Mouse (Mus musculus) C2C12 (cell line): ENCODE results near the gene Eif4g3.

Experiments
- CEBPB ChIP-seq: IDR thresholded peaks from one replicate; pipeline ENCODE4 v1.6.1; 2011; ENCODE audit warnings: low read depth, mild to moderate bottlenecking, control low read depth, moderate library complexity
- CTCF ChIP-seq: IDR thresholded peaks from one replicate; pipeline ENCODE4 v1.5.1; 2011; ENCODE audit not compliant: control insufficient read depth, insufficient read depth, insufficient read length
- FOSL1 ChIP-seq: IDR thresholded peaks from one replicate; pipeline ENCODE4 v1.8.0; 2011; ENCODE audit warnings: mild to moderate bottlenecking, low read length; ENCODE audit not compliant: poor library complexity, insufficient read depth, severe bottlenecking
- MAX ChIP-seq: IDR thresholded peaks from one replicate; pipeline ENCODE4 v1.6.1; 2011; ENCODE audit warnings: mild to moderate bottlenecking, control low read depth
- MYOD1 ChIP-seq: IDR thresholded peaks from one replicate; pipeline ENCODE4 v1.6.1; 2011; ENCODE audit warnings: low read depth; ENCODE audit not compliant: control insufficient read depth, insufficient read length
- MYOG ChIP-seq: IDR thresholded peaks from one replicate; pipeline ENCODE4 v1.6.1; 2011; ENCODE audit not compliant: control insufficient read depth, insufficient read length; ENCODE audit errors: extremely low read depth
- USF1 ChIP-seq: IDR thresholded peaks from one replicate; pipeline ENCODE4 v1.6.1; 2011; ENCODE audit warnings: low read depth, mild to moderate bottlenecking, control low read depth, moderate library complexity

DNA sequence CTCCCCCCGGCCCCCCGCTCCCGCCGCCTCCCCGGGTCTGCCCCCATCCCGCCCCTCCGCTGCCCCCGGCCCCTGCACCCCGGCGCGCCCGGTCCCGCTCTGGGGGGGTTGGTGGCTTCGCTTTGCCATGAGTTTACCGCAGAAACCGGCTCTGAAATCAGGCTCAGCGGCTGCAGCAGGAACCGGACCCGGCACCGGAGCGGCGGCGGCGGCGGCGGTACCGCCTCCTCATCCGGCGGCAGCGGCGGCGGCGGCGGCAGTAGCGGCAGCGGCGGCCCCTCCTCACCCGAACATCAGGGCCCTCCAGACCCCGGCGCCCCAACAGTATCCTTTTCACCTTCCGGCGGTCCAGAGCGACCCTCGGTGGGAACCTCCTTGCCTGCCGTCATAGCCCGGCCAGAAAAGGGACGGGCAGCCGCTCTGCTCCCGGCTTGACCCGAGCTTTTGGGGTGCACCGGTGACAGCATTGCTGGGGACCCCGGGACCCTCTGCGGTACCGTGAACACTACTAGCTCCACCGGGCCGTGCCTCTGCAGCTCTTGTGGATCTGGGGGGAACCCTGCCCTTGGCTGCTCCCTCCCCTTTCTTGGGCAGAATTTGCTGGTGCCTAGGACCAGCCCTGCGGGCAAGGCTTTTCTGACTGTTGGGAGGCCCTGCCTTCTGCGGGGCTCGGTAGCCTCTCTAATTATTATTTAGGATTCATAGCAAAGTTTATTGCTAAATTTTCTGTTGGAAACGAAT lies 1.2 kb downstream of the Eif4g3 start:
- no peak for TF ChIP-seq CTCF
- TF ChIP-seq CEBPB: no peak
- TF ChIP-seq FOSL1: no peak
- no peak for TF ChIP-seq MYOG
- TF ChIP-seq USF1: no peak
- no peak for TF ChIP-seq MAX
- no peak for TF ChIP-seq MYOD1
